Mouse (Mus musculus) cortical plate, adult 2 months (tissue): ENCODE results near the gene Med29.

Source experiments
- CTCF ChIP-seq: fragments of 200-500 bp; IDR thresholded peaks from 2 replicates; pipeline ENCODE4 v1.5.1; 2011; ENCODE audit warnings: mild to moderate bottlenecking, control low read depth, low read length; ENCODE audit not compliant: insufficient read depth; ENCODE audit errors: extremely low read depth
- POLR2A ChIP-seq: fragments of 200-500 bp; IDR thresholded peaks from 2 replicates; pipeline ENCODE4 v1.6.1; 2011; ENCODE audit warnings: mild to moderate bottlenecking, low read length, control low read depth; ENCODE audit not compliant: insufficient read depth; ENCODE audit errors: extremely low read depth

DNA sequence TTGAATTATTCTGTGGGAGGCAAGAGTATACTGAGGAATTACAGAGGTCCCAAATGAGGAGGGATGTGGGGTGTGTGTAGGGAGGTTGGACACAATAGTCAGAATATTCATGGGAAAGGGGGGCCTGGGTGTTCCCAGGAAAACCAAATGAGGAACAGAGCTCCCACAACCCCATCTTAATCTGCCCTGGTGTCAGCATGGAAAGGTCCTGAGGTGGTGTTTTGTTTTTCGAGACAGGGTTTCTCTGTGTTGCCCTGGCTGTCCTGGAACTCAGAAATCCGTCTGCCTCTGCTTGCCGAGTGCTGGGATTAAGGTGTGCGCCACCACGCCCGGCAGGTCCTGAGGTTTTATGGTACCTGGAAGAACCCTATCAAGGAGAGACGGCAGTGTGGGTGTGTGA, 34.1 kb downstream of the Med29 start:
- TF ChIP-seq CTCF (no peak), POLR2A (no peak)
